Mouse (Mus musculus): Measurements from ENCODE around the gene Amot. TPM values are rescaled to one million over a fixed set of nuclear protein-coding genes. Genes with fewer than 3 reads are reported as not detected.

Gene Amot
- polyA plus RNA-seq, 1 experiment from 2014 or later: 19.9 TPM

DNA sequence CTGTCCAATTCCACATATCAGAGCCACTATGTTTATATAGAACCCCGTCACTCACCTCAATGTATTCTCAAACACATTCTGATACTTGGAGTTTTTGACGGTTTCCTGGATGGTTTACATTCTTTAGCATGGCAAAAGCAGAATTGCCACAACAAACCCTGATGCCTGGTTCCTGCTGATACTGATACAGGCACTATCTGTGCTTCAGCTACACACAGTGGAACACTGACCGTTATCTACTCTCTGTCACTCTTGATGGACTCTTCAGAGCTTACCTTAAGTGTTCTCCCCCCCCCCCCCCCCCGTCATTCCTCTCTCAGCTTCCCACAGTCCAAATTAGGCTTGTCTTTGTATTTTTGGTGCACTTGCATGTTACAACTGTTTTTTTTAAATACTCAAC, 98.9 kb downstream of the Amot start:
- no peak overlapping the region for H3K4me3 ChIP-seq (replicated peaks)
- no peak for ATAC-seq
- H3K9me3 ChIP-seq: no peaks in the 10 kb centered on the region
- WGBS: 61% methylated on average over 4 of the region's 4 CpGs
- H3K4me2 ChIP-seq (replicated peaks): no peak overlapping the region
- no peak overlapping the region for H3K27ac ChIP-seq
- H3K4me1 ChIP-seq (replicated peaks): no peaks in the 10 kb centered on the region
- H3K36me3 ChIP-seq: no peaks in the 10 kb centered on the region
- no peak overlapping the region for H3K9ac ChIP-seq
- H3K27me3 ChIP-seq (replicated peaks): no peaks in the 10 kb centered on the region

DNA sequence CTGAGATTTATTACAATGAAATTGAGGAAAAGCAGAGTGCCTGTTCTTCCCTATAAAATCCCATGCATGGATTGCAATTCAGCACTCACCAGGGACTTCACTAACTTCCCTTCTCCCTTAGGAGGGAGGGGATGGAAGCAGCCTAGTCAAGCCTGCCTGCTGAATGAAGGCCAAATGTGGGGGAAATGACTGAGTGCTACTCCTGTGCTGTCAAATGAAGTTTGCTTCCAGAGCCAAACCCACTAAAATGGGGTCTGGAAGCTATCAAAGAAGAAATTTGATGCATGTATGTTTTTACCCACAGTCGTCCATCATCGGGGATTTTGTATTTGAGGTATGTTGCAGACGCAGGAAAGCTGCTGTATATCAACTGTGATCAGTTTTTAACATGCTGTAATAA, 103.1 kb downstream of the Amot start:
- Histone ChIP-seq H3K4me3 (replicated peaks) (no peak overlapping the region), H3K9ac (no peak overlapping the region), H3K4me2 (replicated peaks) (no peak overlapping the region), H3K9me3 (no peaks in the 10 kb centered on the region), H3K27me3 (replicated peaks) (no peaks in the 10 kb centered on the region), H3K27ac (no peak overlapping the region), H3K4me1 (replicated peaks) (no peaks in the 10 kb centered on the region), H3K36me3 (no peaks in the 10 kb centered on the region)
- WGBS: 62% methylated on average over 3 of the region's 3 CpGs
- ATAC-seq: no peak; the same call in 1 of the 2 replicates

DNA sequence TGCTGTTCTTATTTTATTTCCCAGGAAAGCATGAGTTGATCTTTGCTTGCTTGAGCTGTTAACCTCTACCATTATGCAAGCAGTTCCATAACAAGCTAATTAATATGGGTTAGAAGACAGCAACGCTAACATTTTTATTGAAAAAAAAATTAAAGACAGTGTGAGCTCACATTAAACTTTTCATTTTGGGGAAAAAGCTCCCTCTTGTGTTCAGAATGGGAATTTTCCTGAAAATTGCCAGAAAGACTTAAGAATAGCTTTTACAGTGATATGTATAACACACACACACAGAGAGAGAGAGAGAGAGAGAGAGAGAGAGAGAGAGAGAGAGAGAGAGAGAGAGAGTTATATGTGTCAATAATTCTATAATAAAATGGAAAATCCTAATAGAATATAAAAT, 105.7 kb downstream of the Amot start:
- Histone ChIP-seq H3K9me3 (no peaks in the 10 kb centered on the region), H3K9ac (no peak overlapping the region), H3K27ac (no peak overlapping the region), H3K4me3 (replicated peaks) (no peak overlapping the region), H3K4me1 (replicated peaks) (no peaks in the 10 kb centered on the region), H3K4me2 (replicated peaks) (no peak overlapping the region), H3K27me3 (replicated peaks) (no peaks in the 10 kb centered on the region), H3K36me3 (no peaks in the 10 kb centered on the region)
- ATAC-seq: no peak
- WGBS: 10% methylated on average over 1 of the region's 1 CpGs

Other genes with a start within 250 kb of the Amot start
- gene Lhfpl1, start 156.1 kb downstream of the Amot start, polyA plus RNA-seq (2015; fragmentation: Nextera tagmentation; extraction: Ambion mirVana): 0.49 and 0.62 TPM in 2 replicates

Data from intestine, embryonic 15.5 days (tissue).